Mouse (Mus musculus): Measurements from ENCODE around the gene Rab3gap1. TPM values are rescaled to one million over a fixed set of nuclear protein-coding genes. Genes with fewer than 3 reads are reported as not detected.
"Not testable (repeated sequence)": the region's sequence is repeated elsewhere in the genome, so short reads cannot be mapped to it uniquely, and the experiment has no call there.

Gene Rab3gap1
- total RNA-seq, 2 experiments from 2014 or later = 11.7 to 29.4 TPM

DNA sequence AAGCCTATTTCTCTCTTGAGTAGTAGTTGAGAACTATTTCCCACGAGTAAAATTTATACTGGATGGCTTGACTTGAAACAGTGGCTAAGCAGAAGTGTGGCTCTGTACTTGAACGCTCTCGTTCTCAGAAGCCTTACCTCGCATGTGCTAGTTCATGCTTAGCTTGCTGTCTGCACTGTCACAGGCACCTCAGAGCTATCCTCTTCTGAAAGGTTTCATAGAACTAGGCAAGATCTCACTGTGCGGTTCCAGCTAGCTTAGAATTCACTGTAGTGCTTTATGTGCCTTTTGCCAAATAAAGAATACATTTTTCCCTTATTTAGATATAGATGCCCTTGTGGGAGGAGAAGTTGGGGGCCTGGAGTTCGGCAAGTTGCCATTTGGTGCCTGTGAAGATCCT lies 46.7 kb downstream of the Rab3gap1 start:
- ATAC-seq (ENCODE audit: poor library complexity, severe bottlenecking) = no peak

DNA sequence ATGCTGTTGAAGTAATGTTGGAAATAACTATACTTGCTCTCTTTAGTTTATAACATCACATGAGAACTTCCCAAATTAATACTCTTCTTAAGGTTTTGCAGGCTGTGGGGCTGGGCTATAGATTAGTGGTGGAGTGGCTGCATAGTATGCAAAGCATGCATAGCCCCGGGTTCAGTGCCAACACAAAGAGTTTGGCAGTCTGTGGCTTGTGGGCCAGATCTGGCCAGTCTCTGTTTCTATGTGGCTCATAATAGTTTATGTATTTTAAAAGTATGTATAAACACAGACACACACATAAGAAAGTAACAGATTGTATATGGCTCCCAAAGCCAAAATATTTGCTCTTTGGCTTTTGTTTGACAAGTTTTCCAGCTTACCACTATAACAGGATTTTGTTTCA lies 47.2 kb downstream of the Rab3gap1 start:
- no peak for ATAC-seq (ENCODE audit: poor library complexity, severe bottlenecking)

DNA sequence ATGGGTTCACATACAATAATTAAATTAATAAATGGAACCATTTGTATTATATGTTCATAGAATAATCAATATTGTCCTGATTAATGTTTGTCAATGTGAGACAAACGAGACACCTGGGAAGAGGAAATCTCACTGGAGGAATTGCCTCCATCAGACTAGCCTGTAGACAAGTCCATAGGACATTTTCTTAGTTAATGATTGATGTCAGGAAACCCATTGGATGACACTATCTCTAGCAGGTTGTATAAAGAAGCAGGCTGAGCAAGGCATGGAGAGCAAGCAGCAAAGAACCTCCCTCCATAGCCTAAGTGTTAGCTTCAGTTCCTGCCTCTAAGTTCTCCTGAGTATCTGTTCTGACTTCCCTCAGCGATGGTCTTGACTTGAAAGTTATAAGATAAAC lies 64.8 kb downstream of the Rab3gap1 start:
- no peak for ATAC-seq (ENCODE audit: poor library complexity, severe bottlenecking)

DNA sequence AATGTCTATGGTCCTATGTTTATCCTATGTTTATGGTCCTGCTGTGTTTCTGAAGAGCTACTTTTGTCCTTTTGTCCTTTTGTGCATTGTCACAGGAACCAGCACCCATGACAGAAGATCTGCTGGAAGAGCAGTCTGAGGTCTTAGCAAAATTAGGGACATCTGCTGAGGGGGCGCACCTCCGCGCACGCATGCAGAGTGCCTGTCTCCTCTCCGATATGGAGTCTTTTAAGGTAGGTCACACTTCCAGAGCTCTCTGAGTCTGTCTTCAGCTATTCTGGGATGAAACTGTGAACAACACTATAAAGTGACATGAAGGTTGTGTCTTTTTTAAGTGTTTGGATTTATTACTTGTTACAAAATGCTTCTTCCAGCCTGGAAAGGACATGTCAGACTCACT lies 65.7 kb downstream of the Rab3gap1 start:
- no peak for ATAC-seq (ENCODE audit: poor library complexity, severe bottlenecking)

DNA sequence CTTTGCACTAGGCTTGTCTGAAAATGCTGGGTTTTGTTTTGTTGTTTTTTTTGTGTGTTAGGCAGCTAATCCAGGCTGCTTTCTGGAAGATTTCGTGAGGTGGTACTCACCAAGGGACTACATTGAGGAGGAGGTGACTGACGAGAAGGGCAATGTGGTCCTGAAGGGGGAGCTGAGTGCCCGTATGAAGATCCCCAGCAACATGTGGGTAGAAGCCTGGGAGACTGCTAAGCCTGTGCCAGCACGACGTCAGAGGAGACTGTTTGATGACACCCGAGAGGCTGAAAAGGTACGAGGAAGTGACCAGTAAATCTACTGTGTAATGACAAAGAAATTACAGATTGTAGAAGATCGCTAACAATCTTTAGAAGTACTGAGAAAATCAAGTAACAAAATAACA lies 68.7 kb downstream of the Rab3gap1 start:
- no peak for ATAC-seq (ENCODE audit: poor library complexity, severe bottlenecking)

- ATAC-seq (ENCODE audit: poor library complexity, severe bottlenecking) = no peak
These were observed 73.7 kb downstream of the Rab3gap1 start for GRCm38 (mm10) chr1:127942231-127942630.

DNA sequence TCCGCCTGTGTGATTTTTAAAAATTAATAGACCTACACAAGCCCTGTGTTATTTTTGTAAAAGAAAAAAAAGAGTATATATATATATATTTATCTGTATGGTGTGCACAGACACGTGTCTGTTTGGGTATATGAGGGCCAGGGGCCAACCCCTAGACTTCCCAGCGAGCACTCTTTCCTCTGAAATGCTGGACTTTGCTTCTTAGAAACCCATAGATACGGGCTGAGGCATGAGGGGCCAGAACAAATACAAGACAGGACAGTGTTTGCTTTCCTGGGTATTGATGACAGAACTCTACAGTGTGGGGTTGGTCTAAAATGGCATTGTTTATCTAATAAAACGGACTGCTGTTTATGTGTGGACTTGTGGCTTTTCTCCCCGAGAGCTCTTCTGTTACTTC lies 74.9 kb downstream of the Rab3gap1 start:
- no peak for ATAC-seq (ENCODE audit: poor library complexity, severe bottlenecking)

- no peak for ATAC-seq (ENCODE audit: poor library complexity, severe bottlenecking)
These were observed 77.4 kb downstream of the Rab3gap1 start for GRCm38 (mm10) chr1:127945696-127946575.

DNA sequence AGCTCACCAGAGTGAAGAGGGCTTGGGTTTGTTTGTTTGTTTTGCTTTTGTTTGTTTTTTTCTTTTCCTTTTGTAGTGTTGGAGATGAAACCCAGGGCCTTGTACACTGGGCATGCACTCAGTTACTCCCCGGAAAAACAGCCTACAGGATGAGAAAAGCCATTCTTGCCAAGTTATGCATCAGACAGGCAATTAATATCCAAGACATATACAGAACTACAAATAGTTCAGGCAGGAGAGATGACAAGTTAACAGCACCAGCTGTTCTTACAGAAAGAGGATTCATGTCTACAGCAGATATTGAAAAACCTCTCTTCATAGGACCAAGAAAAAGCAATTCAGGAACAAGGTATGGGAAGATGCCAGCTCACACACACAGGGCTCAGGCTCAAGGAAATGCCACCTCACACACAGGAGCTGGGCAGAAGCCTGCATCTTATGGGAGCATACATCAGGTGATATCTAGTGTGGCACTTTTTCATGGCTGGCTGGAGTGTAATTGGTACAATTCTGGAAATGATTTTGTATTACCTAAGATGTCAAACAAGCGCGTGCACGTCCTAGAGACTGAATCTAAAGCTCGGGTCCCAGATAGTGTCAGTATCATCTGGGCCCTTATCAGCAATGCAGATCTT lies 78.2 kb downstream of the Rab3gap1 start:
- ATAC-seq (ENCODE audit: poor library complexity, severe bottlenecking) = no peak

GRCm38 (mm10) chr1:127948748-127949147 lies 80.2 kb downstream of the Rab3gap1 start:
- ATAC-seq (ENCODE audit: poor library complexity, severe bottlenecking) = no peak

GRCm38 (mm10) chr1:127952276-127952675 lies 83.7 kb downstream of the Rab3gap1 start:
- no peak for ATAC-seq (ENCODE audit: poor library complexity, severe bottlenecking)

DNA sequence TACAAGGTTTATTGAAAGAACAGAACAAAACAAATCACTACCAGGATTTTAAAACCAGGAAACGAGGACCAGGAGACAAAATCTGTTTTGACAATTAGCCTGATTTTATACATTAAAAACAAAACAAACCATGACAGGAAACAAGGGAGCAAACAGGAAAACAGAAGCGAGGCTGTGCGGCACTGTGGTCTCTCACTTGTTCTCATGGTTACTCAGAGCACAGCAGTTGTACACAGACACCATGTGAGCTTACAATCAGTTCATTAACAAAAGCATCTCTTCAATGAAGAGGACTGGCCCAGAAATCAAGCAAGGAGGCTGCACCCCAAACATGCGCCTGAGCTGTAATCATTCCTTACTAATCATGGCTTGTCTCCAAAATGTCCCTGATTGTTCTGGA lies 85.6 kb downstream of the Rab3gap1 start:
- not testable (repeated sequence) for ATAC-seq (ENCODE audit: poor library complexity, severe bottlenecking)

GRCm38 (mm10) chr1:127954800-127955199 lies 86.2 kb downstream of the Rab3gap1 start:
- no peak for ATAC-seq (ENCODE audit: poor library complexity, severe bottlenecking)

GRCm38 (mm10) chr1:127956524-127956923 lies 88.0 kb downstream of the Rab3gap1 start:
- no peak for ATAC-seq (ENCODE audit: poor library complexity, severe bottlenecking)

DNA sequence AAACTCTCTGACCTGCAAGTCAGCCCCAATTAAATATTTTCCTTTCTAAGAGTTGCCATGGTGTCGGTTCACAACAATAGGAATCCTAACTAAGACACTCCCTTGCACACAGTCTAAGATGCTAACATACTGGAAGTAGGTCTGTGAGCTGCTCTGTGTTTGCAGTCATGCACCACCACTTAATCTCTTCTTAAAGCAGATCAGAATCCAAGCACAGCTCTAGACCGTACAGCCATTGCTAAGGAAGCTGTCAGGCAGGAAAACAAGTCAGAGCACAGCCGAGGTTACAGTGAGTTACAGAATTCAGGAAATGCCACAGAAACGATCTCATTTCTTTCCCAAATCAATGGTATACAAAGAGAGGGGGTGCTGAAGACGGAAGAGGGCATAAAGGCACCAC lies 90.2 kb downstream of the Rab3gap1 start:
- no peak for ATAC-seq (ENCODE audit: poor library complexity, severe bottlenecking)

- no peak for ATAC-seq (ENCODE audit: poor library complexity, severe bottlenecking)
These were observed 90.7 kb downstream of the Rab3gap1 start for GRCm38 (mm10) chr1:127959312-127959718.

DNA sequence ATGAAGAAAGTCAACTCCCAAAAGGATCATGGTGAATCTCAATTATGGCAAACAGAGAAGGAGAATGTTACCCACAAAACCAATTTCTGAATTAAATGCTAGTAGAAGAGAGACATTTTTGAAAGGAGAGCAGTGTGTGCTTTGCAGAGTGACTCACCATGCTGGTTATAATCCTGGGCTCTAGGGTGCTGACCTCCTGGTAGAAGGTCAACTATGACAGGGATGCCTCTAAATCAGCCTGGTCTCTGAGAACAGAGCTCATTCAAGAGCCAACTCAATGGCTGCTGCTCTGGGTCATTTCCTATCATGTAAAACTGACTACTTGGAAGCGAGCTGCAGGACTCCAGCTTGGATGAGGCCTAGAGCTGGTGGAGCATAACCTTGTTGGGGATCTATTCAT lies 92.6 kb downstream of the Rab3gap1 start:
- no peak for ATAC-seq (ENCODE audit: poor library complexity, severe bottlenecking)

DNA sequence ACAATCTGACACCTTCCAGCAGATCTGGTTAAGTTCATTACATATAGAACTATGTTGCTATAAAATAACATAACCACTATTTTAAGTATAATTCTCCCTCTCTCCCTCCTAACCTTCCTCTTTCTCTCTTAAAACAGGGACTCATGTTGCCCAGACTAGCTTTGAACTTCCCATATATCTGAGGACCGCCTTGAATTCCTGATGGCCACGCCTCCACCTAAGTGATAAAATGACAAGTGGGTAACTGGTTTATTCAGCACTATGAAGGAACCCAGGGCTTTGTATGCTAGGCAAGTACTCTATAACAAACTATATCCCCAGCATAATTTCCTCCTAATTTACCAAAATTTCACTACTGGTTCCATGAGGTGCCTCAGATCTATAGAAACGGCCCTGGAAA lies 94.8 kb downstream of the Rab3gap1 start:
- no peak for ATAC-seq (ENCODE audit: poor library complexity, severe bottlenecking)

- no peak for ATAC-seq (ENCODE audit: poor library complexity, severe bottlenecking)
These were observed 102.3 kb downstream of the Rab3gap1 start for GRCm38 (mm10) chr1:127970870-127971269.

GRCm38 (mm10) chr1:127974082-127974481 lies 105.5 kb downstream of the Rab3gap1 start:
- ATAC-seq (ENCODE audit: poor library complexity, severe bottlenecking) = no peak

DNA sequence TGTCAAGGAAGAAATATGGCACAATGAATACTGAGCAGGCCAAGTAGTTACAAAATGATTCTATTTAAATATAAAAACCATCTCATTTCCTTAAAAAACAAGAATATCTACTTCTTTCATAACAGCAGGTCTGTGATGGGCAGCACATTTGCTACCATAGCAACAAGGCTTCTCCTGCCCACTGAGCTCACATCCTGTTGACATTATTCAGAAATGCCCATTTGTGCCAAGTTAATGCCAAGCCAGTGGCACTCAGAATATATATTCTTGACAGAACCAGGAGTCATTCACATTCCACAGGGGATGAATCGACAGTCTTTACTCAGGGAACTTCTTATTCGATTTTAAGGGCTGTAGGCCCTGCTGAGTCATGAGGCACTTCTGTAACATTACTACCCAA lies 107.1 kb downstream of the Rab3gap1 start:
- peak; percentile 51 for ATAC-seq (ENCODE audit: poor library complexity, severe bottlenecking)

GRCm38 (mm10) chr1:127976106-127976505 lies 107.5 kb downstream of the Rab3gap1 start:
- no peak for ATAC-seq (ENCODE audit: poor library complexity, severe bottlenecking)
